Mouse (Mus musculus) neural tube, embryonic 15.5 days (tissue): ENCODE results near the gene Tnnc2. TPM values are rescaled to one million over a fixed set of nuclear protein-coding genes. Genes with fewer than 3 reads are reported as not detected.

Source experiments
- ATAC-seq: fragments of 200-750 bp; cut with Nextera tagmentation; 2 replicates; pipeline ENCODE4 v1.8.0; 2017; ENCODE audit warnings: mild to moderate bottlenecking, moderate TSS enrichment, moderate library complexity; ENCODE audit not compliant: low FRiP score
- H3K27ac ChIP-seq: fragments of 300-500 bp; sonication (generic); replicated peaks from 2 replicates; pipeline ENCODE4 v1.5.1; 2015; ENCODE audit warnings: mild to moderate bottlenecking, inconsistent platforms
- H3K27me3 ChIP-seq: fragments of 300-500 bp; sonication (generic); replicated peaks from 2 replicates; pipeline ENCODE4 v1.6.1; 2015; ENCODE audit warnings: inconsistent platforms
- H3K36me3 ChIP-seq: fragments of 300-500 bp; sonication (generic); 2 replicates; pipeline ENCODE4 v1.6.1; 2015; ENCODE audit warnings: inconsistent platforms
- H3K4me1 ChIP-seq: fragments of 300-500 bp; sonication (generic); 2 replicates; pipeline ENCODE4 v1.6.1; 2015; ENCODE audit warnings: inconsistent platforms
- H3K4me2 ChIP-seq: fragments of 300-500 bp; sonication (generic); 2 replicates; pipeline ENCODE4 v1.6.1; 2015; ENCODE audit warnings: inconsistent platforms, mild to moderate bottlenecking, moderate library complexity
- H3K4me3 ChIP-seq: fragments of 300-500 bp; sonication (generic); replicated peaks from 2 replicates; pipeline ENCODE4 v1.5.1; 2015; ENCODE audit warnings: mild to moderate bottlenecking, inconsistent platforms
- H3K9ac ChIP-seq: fragments of 300-500 bp; sonication (generic); replicated peaks from 2 replicates; pipeline ENCODE4 v1.6.1; 2015; ENCODE audit warnings: mild to moderate bottlenecking, inconsistent platforms
- H3K9me3 ChIP-seq: fragments of 300-500 bp; sonication (generic); replicated peaks from 2 replicates; pipeline ENCODE4 v1.6.1; 2016; ENCODE audit warnings: inconsistent platforms
- WGBS: fragments of 180-500 bp; shearing (Covaris S2); methylation state at CpG from one replicate; pipeline ENCODE4 v1.1.7; 2015; ENCODE audit warnings: mixed read lengths; 5-methylcytosine and 5-hydroxymethylcytosine counted together
- polyA plus RNA-seq: library from polyadenylated mRNA; unstranded; fragments of >200 nt; fragmentation: Nextera tagmentation; extraction: Ambion mirVana; gene quantifications from 2 replicates; pipeline ENCODE4 v1.2.1, GENCODE M21; 2015

Tnnc2 gene
- polyA plus RNA-seq, 1 experiment from 2014 or later: 55.6 TPM

GRCm38 (mm10) chr2:164731719-164732118 lies 48.0 kb downstream of the Tnnc2 start:
- H3K27ac ChIP-seq: no peak overlapping the region
- no peaks in the 10 kb centered on the region for H3K4me1 ChIP-seq
- no peaks in the 10 kb centered on the region for H3K36me3 ChIP-seq
- H3K4me2 ChIP-seq: no peak overlapping the region
- no peak overlapping the region for H3K9ac ChIP-seq
- no peaks in the 10 kb centered on the region; the same call in 1 of the 2 replicates for H3K27me3 ChIP-seq
- no peak for ATAC-seq
- no peak overlapping the region for H3K4me3 ChIP-seq
- H3K9me3 ChIP-seq: no peaks in the 10 kb centered on the region
- WGBS: 76% methylated on average over 5 of the region's 5 CpGs

Other genes with a start within 250 kb of the Tnnc2 start
- gene Wfdc2, start 217.6 kb downstream of the Tnnc2 start, polyA plus RNA-seq: 1.6 and 10.4 TPM in 2 replicates
- gene Spint3, start 206.5 kb downstream of the Tnnc2 start, polyA plus RNA-seq: not detected in 2 replicates
- 0.31 TPM in 1 of 2 replicates, not detected in the other for gene Wfdc6a, start 194.5 kb downstream of the Tnnc2 start, polyA plus RNA-seq
- not detected in 2 replicates for gene Eppin, start 186.4 kb downstream of the Tnnc2 start, polyA plus RNA-seq
- gene Wfdc6b, start 166.4 kb downstream of the Tnnc2 start, polyA plus RNA-seq: not detected in 2 replicates
- not detected in 2 replicates for gene Wfdc8, start 166.3 kb downstream of the Tnnc2 start, polyA plus RNA-seq
- gene Wfdc16, start 141.2 kb downstream of the Tnnc2 start, polyA plus RNA-seq: not detected in 2 replicates
- not detected in 2 replicates for gene Wfdc10, start 123.9 kb downstream of the Tnnc2 start, polyA plus RNA-seq
- gene Wfdc9, start 123.4 kb downstream of the Tnnc2 start, polyA plus RNA-seq: not detected in 2 replicates
- not detected in 2 replicates for gene Wfdc11, start 105.9 kb downstream of the Tnnc2 start, polyA plus RNA-seq
- not detected in 2 replicates for gene Wfdc13, start 94.9 kb downstream of the Tnnc2 start, polyA plus RNA-seq
- not detected in 2 replicates for gene Spint4, start 81.5 kb downstream of the Tnnc2 start, polyA plus RNA-seq
- not detected in 2 replicates for gene Spint5, start 64.7 kb downstream of the Tnnc2 start, polyA plus RNA-seq
- 1.1 and 1.3 TPM in 2 replicates for gene Wfdc3, start 34.0 kb downstream of the Tnnc2 start, polyA plus RNA-seq
- 51.0 and 56.4 TPM in 2 replicates for gene Dnttip1, start 34.0 kb downstream of the Tnnc2 start, polyA plus RNA-seq
- 42.8 and 134 TPM in 2 replicates for gene Ube2c, start 10.1 kb downstream of the Tnnc2 start, polyA plus RNA-seq
- gene Snx21, start 5.9 kb upstream of the Tnnc2 start, polyA plus RNA-seq: 41.3 and 46.6 TPM in 2 replicates
- gene Acot8, start 24.9 kb upstream of the Tnnc2 start, polyA plus RNA-seq: 24.1 and 26.4 TPM in 2 replicates
- 14.9 and 16.2 TPM in 2 replicates for gene Zswim3, start 25.1 kb upstream of the Tnnc2 start, polyA plus RNA-seq
- 23.7 and 25.4 TPM in 2 replicates for gene Zswim1, start 42.7 kb upstream of the Tnnc2 start, polyA plus RNA-seq
- not detected in 2 replicates for gene Spata25, start 48.6 kb upstream of the Tnnc2 start, polyA plus RNA-seq
- gene Ctsa, start 52.9 kb upstream of the Tnnc2 start, polyA plus RNA-seq: 99.9 and 113 TPM in 2 replicates
- gene Neurl2, start 53.5 kb upstream of the Tnnc2 start, polyA plus RNA-seq: 6.8 and 7.1 TPM in 2 replicates
- 117 and 192 TPM in 2 replicates for gene Pltp, start 77.7 kb upstream of the Tnnc2 start, polyA plus RNA-seq
- 79.9 and 85.2 TPM in 2 replicates for gene Pcif1, start 99.3 kb upstream of the Tnnc2 start, polyA plus RNA-seq
- 13.3 and 13.8 TPM in 2 replicates for gene Zfp335, start 131.8 kb upstream of the Tnnc2 start, polyA plus RNA-seq
- 23.8 and 25.6 TPM in 2 replicates for gene Mmp9, start 160.8 kb upstream of the Tnnc2 start, polyA plus RNA-seq
- 53.6 and 61.8 TPM in 2 replicates for gene Slc12a5, start 180.8 kb upstream of the Tnnc2 start, polyA plus RNA-seq